Mouse (Mus musculus): ENCODE results near the gene Clcn3.

Clcn3 gene

GRCm38 (mm10) chr8:60868236-60868965, 114.7 kb downstream of the Clcn3 start:
- DNase-seq, result no peak

GRCm38 (mm10) chr8:60867468-60868115, 115.5 kb downstream of the Clcn3 start:
- DNase-seq, result no peak

- peak; percentile 85 for DNase-seq
Measured at GRCm38 (mm10) chr8:60865504-60866114, 117.5 kb downstream of the Clcn3 start.

- peak; percentile 37 for DNase-seq
Measured at GRCm38 (mm10) chr8:60864875-60865274, 118.2 kb downstream of the Clcn3 start.

GRCm38 (mm10) chr8:60861783-60862182, 121.3 kb downstream of the Clcn3 start:
- no peak for DNase-seq

GRCm38 (mm10) chr8:60860749-60861148, 122.4 kb downstream of the Clcn3 start:
- no peak for DNase-seq
